Mouse (Mus musculus) forebrain, embryonic 15.5 days (tissue): ENCODE data around the gene Cpsf4. TPM values are rescaled to one million over a fixed set of nuclear protein-coding genes. Genes with fewer than 3 reads are reported as not detected.
A peak's percentile ranks its signal among the peaks of the same experiment; 100 is the strongest.

Experiments
- ATAC-seq: fragments of 200-750 bp; cut with Nextera tagmentation; replicated peaks from 2 replicates; pipeline ENCODE4 v1.8.0; 2017; ENCODE audit warnings: mild to moderate bottlenecking, moderate TSS enrichment, moderate library complexity
- H3K27ac ChIP-seq: fragments of 300-500 bp; sonication (generic); replicated peaks from 2 replicates; pipeline ENCODE4 v1.5.1; 2015; ENCODE audit warnings: mild to moderate bottlenecking, inconsistent platforms
- H3K27me3 ChIP-seq: fragments of 300-500 bp; sonication (generic); 2 replicates; pipeline ENCODE4 v1.6.1; 2015; ENCODE audit warnings: inconsistent platforms
- H3K36me3 ChIP-seq: fragments of 300-500 bp; sonication (generic); 2 replicates; pipeline ENCODE4 v1.6.1; 2015; ENCODE audit warnings: mild to moderate bottlenecking, inconsistent platforms
- H3K4me1 ChIP-seq: fragments of 300-500 bp; sonication (generic); 2 replicates; pipeline ENCODE4 v1.6.1; 2015; ENCODE audit warnings: inconsistent platforms
- H3K4me2 ChIP-seq: fragments of 300-500 bp; sonication (generic); replicated peaks from 2 replicates; pipeline ENCODE4 v1.6.1; 2015; ENCODE audit warnings: mild to moderate bottlenecking, inconsistent platforms
- H3K4me3 ChIP-seq: fragments of 300-500 bp; sonication (generic); 2 replicates; pipeline ENCODE4 v1.5.1; 2015; ENCODE audit warnings: mild to moderate bottlenecking, inconsistent platforms
- H3K9ac ChIP-seq: fragments of 300-500 bp; sonication (generic); replicated peaks from 2 replicates; pipeline ENCODE4 v1.6.1; 2015; ENCODE audit warnings: mild to moderate bottlenecking, inconsistent platforms
- H3K9me3 ChIP-seq: fragments of 300-500 bp; sonication (generic); 2 replicates; pipeline ENCODE4 v1.6.1; 2016; ENCODE audit warnings: inconsistent platforms
- WGBS: fragments of 180-500 bp; shearing (Covaris S2); methylation state at CpG from one replicate; pipeline ENCODE4 v1.1.7; 2015; ENCODE audit warnings: mixed read lengths; 5-methylcytosine and 5-hydroxymethylcytosine counted together
- polyA plus RNA-seq: library from polyadenylated mRNA; unstranded; fragments of >200 nt; fragmentation: Nextera tagmentation; extraction: Ambion mirVana; gene quantifications from 2 replicates; pipeline ENCODE4 v1.2.1, GENCODE M21; 2015

Gene Cpsf4
- polyA plus RNA-seq, 1 experiment from 2014 or later, result 56.6 TPM

GRCm38 (mm10) chr5:145139571-145140519 lies 27.2 kb upstream of the Cpsf4 start, which contains the start of the genes Pdap1 and Bud31:
TSS of gene Pdap1 (minus strand) at chr5:145140238.
TSS of gene Bud31 (plus strand) at chr5:145140362.
- Histone ChIP-seq H3K9me3 (no peaks in the 10 kb centered on the region), H3K36me3 (peaks cover 46% of the 10 kb centered on the region), H3K4me3 (peak within 1 kb of the TSS; percentile 81), H3K27me3 (no peaks in the 10 kb centered on the region), H3K27ac (peak within 1 kb of the TSS; percentile 94), H3K4me1 (peaks cover 28% of the 10 kb centered on the region), H3K4me2 (peak within 1 kb of the TSS; percentile 75), H3K9ac (peak within 1 kb of the TSS; percentile 76)
- peak; percentile 96 for ATAC-seq
- under 1% methylated on average over 83 of the region's 84 CpGs for WGBS

- H3K4me2 ChIP-seq, result peak overlapping the region; percentile 75
- H3K9ac ChIP-seq, result peak overlapping the region; percentile 76
- peaks cover 28% of the 10 kb centered on the region for H3K4me1 ChIP-seq
- no peaks in the 10 kb centered on the region for H3K9me3 ChIP-seq
- H3K4me3 ChIP-seq, result peak overlapping the region; percentile 81
- no peak for ATAC-seq
- no peaks in the 10 kb centered on the region for H3K27me3 ChIP-seq
- peaks cover 48% of the 10 kb centered on the region for H3K36me3 ChIP-seq
- under 1% methylated on average over 18 of the region's 18 CpGs for WGBS
- peak overlapping the region; percentile 94 for H3K27ac ChIP-seq
These were observed 26.4 kb upstream of the Cpsf4 start for GRCm38 (mm10) chr5:145140611-145141010.

- WGBS, result 92% methylated on average over 5 of the region's 5 CpGs
- H3K4me1 ChIP-seq, result no peaks in the 10 kb centered on the region
These were observed 19.3 kb upstream of the Cpsf4 start for GRCm38 (mm10) chr5:145147748-145148147.

GRCm38 (mm10) chr5:145149294-145149693 lies 17.7 kb upstream of the Cpsf4 start:
- 91% methylated on average over 6 of the region's 6 CpGs for WGBS
- Histone ChIP-seq H3K9ac (no peak overlapping the region), H3K4me1 (no peaks in the 10 kb centered on the region), H3K4me3 (no peak overlapping the region), H3K36me3 (peaks cover 97% of the 10 kb centered on the region), H3K4me2 (no peak overlapping the region), H3K9me3 (no peaks in the 10 kb centered on the region), H3K27ac (no peak overlapping the region), H3K27me3 (no peaks in the 10 kb centered on the region)
- no peak for ATAC-seq

More at GRCm38 (mm10) chr5:145147748-145148147, 19.3 kb upstream of the Cpsf4 start:
- no peaks in the 10 kb centered on the region for H3K9me3 ChIP-seq
- H3K27me3 ChIP-seq, result no peaks in the 10 kb centered on the region
- peaks cover 97% of the 10 kb centered on the region for H3K36me3 ChIP-seq
- ATAC-seq, result no peak
- H3K9ac ChIP-seq, result no peak overlapping the region
- H3K27ac ChIP-seq, result no peak overlapping the region
- H3K4me3 ChIP-seq, result no peak overlapping the region
- H3K4me2 ChIP-seq, result no peak overlapping the region

GRCm38 (mm10) chr5:145152690-145153089 lies 14.3 kb upstream of the Cpsf4 start:
- no peak for ATAC-seq
- no peaks in the 10 kb centered on the region for H3K9me3 ChIP-seq

GRCm38 (mm10) chr5:145161361-145161760 lies 5.7 kb upstream of the Cpsf4 start:
- no peak for ATAC-seq
- Histone ChIP-seq H3K9me3 (no peaks in the 10 kb centered on the region), H3K4me3 (no peak overlapping the region), H3K4me2 (no peak overlapping the region), H3K36me3 (peaks cover 50% of the 10 kb centered on the region), H3K9ac (no peak overlapping the region), H3K27ac (no peak overlapping the region), H3K4me1 (peaks cover 12% of the 10 kb centered on the region), H3K27me3 (no peaks in the 10 kb centered on the region)
- WGBS, result 95% methylated on average over 14 of the region's 14 CpGs

More at GRCm38 (mm10) chr5:145152690-145153089, 14.3 kb upstream of the Cpsf4 start:
- Histone ChIP-seq H3K4me3 (no peak overlapping the region), H3K9ac (no peak overlapping the region), H3K27me3 (no peaks in the 10 kb centered on the region), H3K36me3 (peaks cover 89% of the 10 kb centered on the region), H3K4me1 (no peaks in the 10 kb centered on the region), H3K4me2 (no peak overlapping the region), H3K27ac (no peak overlapping the region)
- WGBS, result 94% methylated on average over 5 of the region's 5 CpGs

- 81% methylated on average over 3 of the region's 3 CpGs for WGBS
- Histone ChIP-seq H3K4me3 (no peak overlapping the region), H3K4me2 (no peak overlapping the region), H3K27ac (no peak overlapping the region), H3K9ac (no peak overlapping the region), H3K36me3 (peaks cover 24% of the 10 kb centered on the region), H3K27me3 (no peaks in the 10 kb centered on the region), H3K9me3 (no peaks in the 10 kb centered on the region), H3K4me1 (peaks cover 28% of the 10 kb centered on the region)
- no peak for ATAC-seq
These were observed 2.3 kb upstream of the Cpsf4 start for GRCm38 (mm10) chr5:145164710-145165109.

GRCm38 (mm10) chr5:145165184-145165583 lies 1.8 kb upstream of the Cpsf4 start:
- Histone ChIP-seq H3K27me3 (no peaks in the 10 kb centered on the region), H3K9me3 (no peaks in the 10 kb centered on the region), H3K27ac (no peak overlapping the region), H3K4me3 (no peak overlapping the region), H3K4me1 (peaks cover 28% of the 10 kb centered on the region), H3K9ac (no peak overlapping the region), H3K36me3 (peaks cover 21% of the 10 kb centered on the region; the same call in 1 of the 2 replicates), H3K4me2 (no peak overlapping the region)
- no peak for ATAC-seq
- 91% methylated on average over 15 of the region's 15 CpGs for WGBS

GRCm38 (mm10) chr5:145167306-145167661 lies 271 bp downstream of the Cpsf4 start:
- no peaks in the 10 kb centered on the region for H3K27me3 ChIP-seq
- under 1% methylated on average over 28 of the region's 28 CpGs for WGBS
- H3K27ac ChIP-seq, result peak overlapping the region; percentile 84
- no peaks in the 10 kb centered on the region for H3K9me3 ChIP-seq
- peaks cover 28% of the 10 kb centered on the region for H3K4me1 ChIP-seq
- peak overlapping the region; percentile 89 for H3K4me3 ChIP-seq
- peak; percentile 76 for ATAC-seq
- H3K36me3 ChIP-seq, result peaks cover 28% of the 10 kb centered on the region
- H3K4me2 ChIP-seq, result peak overlapping the region; percentile 63
- peak overlapping the region; percentile 94 for H3K9ac ChIP-seq

GRCm38 (mm10) chr5:145178461-145178980 lies 11.5 kb downstream of the Cpsf4 start:
- ATAC-seq, result no peak
- Histone ChIP-seq H3K27ac (no peak overlapping the region), H3K4me3 (no peak overlapping the region), H3K9me3 (no peaks in the 10 kb centered on the region), H3K4me2 (no peak overlapping the region), H3K4me1 (no peaks in the 10 kb centered on the region), H3K9ac (no peak overlapping the region), H3K36me3 (peaks cover 97% of the 10 kb centered on the region), H3K27me3 (no peaks in the 10 kb centered on the region)
- 82% methylated on average over 18 of the region's 18 CpGs for WGBS

- Histone ChIP-seq H3K4me3 (no peak overlapping the region), H3K9ac (no peak overlapping the region), H3K36me3 (peaks cover 78% of the 10 kb centered on the region), H3K4me1 (peaks cover 14% of the 10 kb centered on the region), H3K9me3 (no peaks in the 10 kb centered on the region), H3K27me3 (no peaks in the 10 kb centered on the region), H3K4me2 (no peak overlapping the region), H3K27ac (no peak overlapping the region)
- no peak for ATAC-seq
- 95% methylated on average over 2 of the region's 2 CpGs for WGBS
These were observed 18.2 kb downstream of the Cpsf4 start for GRCm38 (mm10) chr5:145185244-145185643.

- peaks cover 47% of the 10 kb centered on the region for H3K36me3 ChIP-seq
- no peaks in the 10 kb centered on the region for H3K9me3 ChIP-seq
- peaks cover 25% of the 10 kb centered on the region for H3K4me1 ChIP-seq
- H3K27ac ChIP-seq, result no peak overlapping the region
- 97% methylated on average over 6 of the region's 6 CpGs for WGBS
- no peaks in the 10 kb centered on the region for H3K27me3 ChIP-seq
- no peak overlapping the region for H3K4me2 ChIP-seq
- no peak overlapping the region for H3K4me3 ChIP-seq
- no peak overlapping the region for H3K9ac ChIP-seq
- ATAC-seq, result no peak
These were observed 22.4 kb downstream of the Cpsf4 start for GRCm38 (mm10) chr5:145189416-145189815.
